12 mouse cellular contexts compared by ENCODE assay signal in the genomic region with DNA sequence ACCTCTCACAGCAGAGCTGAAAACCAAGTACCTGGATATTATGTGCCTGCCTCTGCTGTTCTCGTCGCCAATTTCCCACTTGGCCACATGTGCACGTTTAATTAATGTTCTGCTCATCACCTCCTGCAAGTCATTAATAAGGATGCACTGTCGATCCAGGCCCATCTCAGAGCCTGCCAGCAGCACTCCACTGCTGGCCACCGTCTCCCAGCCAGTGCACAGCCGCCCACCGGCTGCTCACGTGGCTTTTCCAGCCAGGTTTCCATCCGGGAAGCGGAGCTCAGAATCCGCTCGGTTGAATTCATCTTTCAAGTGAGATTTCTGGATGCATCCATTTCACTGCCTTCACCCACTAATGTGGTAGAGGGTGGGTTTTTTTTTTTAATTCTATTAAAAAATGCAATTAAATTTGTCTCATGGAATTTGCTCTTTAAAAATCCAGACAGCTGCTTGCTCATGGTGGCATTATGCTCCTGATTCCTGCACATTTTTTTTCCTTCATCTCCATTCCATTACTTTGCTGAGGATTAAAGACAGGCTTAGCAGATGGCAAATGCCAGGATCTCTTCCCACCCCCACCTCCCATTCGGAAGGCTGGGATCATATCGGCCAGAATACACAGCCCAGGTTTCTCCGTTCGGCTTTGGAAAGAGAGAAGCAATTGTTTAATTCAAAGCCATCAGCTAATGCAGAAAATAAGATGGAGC.
DNase-seq lines count a peak whose midpoint lies in the region; ATAC-seq and TF ChIP-seq lines count a peak whose summit lies in the region.
"Had no signal": no experiment of that assay in that cellular context is flagged by ENCODE, and none has a peak within 500 bp of the region (broad histone marks: within the 10 kb centered on the region; RNA-seq: fewer than 3 reads in every experiment).

No protein-coding gene starts in this region.

- H3K4me2 ChIP-seq in forebrain, embryonic 11.5 days (ENCODE audit: low read depth, low read length, severe bottlenecking): no peak overlapping the region
- H3K4me2 ChIP-seq: heart, embryonic 15.5 days had no signal

- ATAC-seq in forebrain, embryonic 11.5 days (replicated peaks; ENCODE audit: low FRiP score): peak; percentile 66; the same call in 1 of the 2 replicates
- ATAC-seq in inflammation-experienced regulatory T-cells, adult 6 months: no peak
- ATAC-seq: CD4-positive, CD25-positive, alpha-beta regulatory T cell, adult 4 months had no signal

- no peak overlapping the region for H3K4me3 ChIP-seq in forebrain, embryonic 11.5 days (ENCODE audit: low read depth, low read length)
- H3K4me3 ChIP-seq in forebrain, embryonic 10.5 days: no peak overlapping the region
- peak overlapping the region; percentile 22 for H3K4me3 ChIP-seq in layer of hippocampus, adult 2 months
- no peak overlapping the region for H3K4me3 ChIP-seq in midbrain, embryonic 10.5 days
- H3K4me3 ChIP-seq: heart, embryonic 15.5 days; myocyte had no signal

- no peak for TF ChIP-seq CTCF in layer of hippocampus, adult 2 months (conservative IDR thresholded peaks at IDR 0.05)

- no peak overlapping the region for H3K27ac ChIP-seq in forebrain, embryonic 11.5 days (ENCODE audit: low read depth, low read length)
- no peak overlapping the region for H3K27ac ChIP-seq in forebrain, embryonic 10.5 days
- H3K27ac ChIP-seq in layer of hippocampus, adult 2 months: peak overlapping the region; percentile 93
- H3K27ac ChIP-seq in midbrain, embryonic 10.5 days (replicated peaks): 0 out of 2 replicates have a peak overlapping the region, but pooled peaks have one; percentile 33
- H3K27ac ChIP-seq: heart, embryonic 15.5 days; liver, embryonic 14.5 days had no signal

- H3K36me3 ChIP-seq in forebrain, embryonic 11.5 days (ENCODE audit: control insufficient read depth, insufficient read depth, low read length): no peaks in the 10 kb centered on the region
- no peaks in the 10 kb centered on the region for H3K36me3 ChIP-seq in forebrain, embryonic 10.5 days (replicated peaks)
- H3K36me3 ChIP-seq in midbrain, embryonic 10.5 days: no peaks in the 10 kb centered on the region
- H3K36me3 ChIP-seq: heart, embryonic 15.5 days had no signal

- peaks cover 3% of the 10 kb centered on the region; the same call in 1 of the 2 replicates for H3K4me1 ChIP-seq in forebrain, embryonic 11.5 days (replicated peaks; ENCODE audit: control insufficient read depth, insufficient read depth, low read length)
- peaks cover 19% of the 10 kb centered on the region for H3K4me1 ChIP-seq in forebrain, embryonic 10.5 days
- peaks cover 13% of the 10 kb centered on the region for H3K4me1 ChIP-seq in midbrain, embryonic 10.5 days
- H3K4me1 ChIP-seq: heart, embryonic 15.5 days had no signal

- no peaks in the 10 kb centered on the region for H3K27me3 ChIP-seq in forebrain, embryonic 11.5 days (ENCODE audit: control insufficient read depth, insufficient read depth, low read length)
- no peaks in the 10 kb centered on the region for H3K27me3 ChIP-seq in forebrain, embryonic 10.5 days (ENCODE audit: poor library complexity, severe bottlenecking)
- H3K27me3 ChIP-seq in midbrain, embryonic 10.5 days (ENCODE audit: low read depth, poor library complexity, severe bottlenecking): no peaks in the 10 kb centered on the region
- H3K27me3 ChIP-seq: heart, embryonic 15.5 days had no signal

- H3K9me3 ChIP-seq in forebrain, embryonic 11.5 days (ENCODE audit: control insufficient read depth, low read length): no peaks in the 10 kb centered on the region
- H3K9me3 ChIP-seq in forebrain, embryonic 10.5 days: no peaks in the 10 kb centered on the region
- no peaks in the 10 kb centered on the region for H3K9me3 ChIP-seq in midbrain, embryonic 10.5 days (replicated peaks)
- H3K9me3 ChIP-seq: heart, embryonic 15.5 days had no signal

- WGBS in forebrain, embryonic 11.5 days: 38% methylated on average over 16 of the region's 16 CpGs
- WGBS in forebrain, embryonic 10.5 days: 51% methylated on average over 16 of the region's 16 CpGs
- WGBS in midbrain, embryonic 10.5 days: 60% methylated on average over 16 of the region's 16 CpGs

- no peak for DNase-seq in forebrain, embryonic 11.5 days (ENCODE audit: low spot score)
- no peak for DNase-seq in forebrain, embryonic 10.5 days (ENCODE audit: extremely low spot score, low spot score)
- DNase-seq in layer of hippocampus, adult 2 months (ENCODE audit: low spot score in 2 of 2): peak; percentile 47 to 51
- DNase-seq in midbrain, embryonic 10.5 days (ENCODE audit: low spot score): peak; percentile 17
- DNase-seq in right cerebral cortex, postnatal 36 days (ENCODE audit: low spot score in 2 of 2): peak; percentile 49 to 53
- DNase-seq in spleen, postnatal 36 days (ENCODE audit: low spot score in 2 of 2): no peak
- no peak for DNase-seq in heart, adult 9 months (ENCODE audit: low spot score in 2 of 2)

- H3K9ac ChIP-seq in forebrain, embryonic 11.5 days (ENCODE audit: low read length): no peak overlapping the region
- H3K9ac ChIP-seq: heart, embryonic 15.5 days; liver, embryonic 14.5 days had no signal

Comparison
In these comparisons a context has a peak if more than half of its experiments do, and no peak if none do; other contexts are left out.
1. DNase-seq: peak in layer of hippocampus, adult 2 months (2 of 2), midbrain, embryonic 10.5 days (single experiment) and right cerebral cortex, postnatal 36 days (2 of 2); none in forebrain, embryonic 11.5 days (single experiment), forebrain, embryonic 10.5 days (single experiment), spleen, postnatal 36 days (0 of 2) and heart, adult 9 months (0 of 2).
2. H3K27ac ChIP-seq: peak in layer of hippocampus, adult 2 months (single experiment) and midbrain, embryonic 10.5 days (single experiment); none in forebrain, embryonic 11.5 days (single experiment) and forebrain, embryonic 10.5 days (single experiment).